Mouse (Mus musculus) mouse trophoblast stem cell (cell line): ENCODE results near the gene Fcer1a.
"Not testable (repeated sequence)": the region's sequence is repeated elsewhere in the genome, so short reads cannot be mapped to it uniquely, and the experiment has no call there.

Experiments
- in situ Hi-C, 2 experiments: fragments of 300-500 bp; cut with MseI, MboI; formaldehyde crosslinking; loops; 2 replicates in 1 of 2; 3 replicates in 1 of 2; pipeline ENCODE4 v1.15.1; 2025

Fcer1a gene

GRCm38 (mm10) chr1:173227081-173227480, at the start of gene Fcer1a:
Fcer1a (minus strand) TSS chr1:173227214.
- in situ Hi-C loops: no loop called here

- in situ Hi-C loops: no loop called here
These were observed 38.7 kb upstream of the Fcer1a start, which contains the start of gene Olfr418 for GRCm38 (mm10) chr1:173265701-173266100. Olfr418 (plus strand) TSS chr1:173266001.

GRCm38 (mm10) chr1:173249888-173250287, 22.9 kb upstream of the Fcer1a start:
- in situ Hi-C loops: no loop called here

GRCm38 (mm10) chr1:173237004-173237403, 10.0 kb upstream of the Fcer1a start:
- in situ Hi-C loops: not testable (repeated sequence)

GRCm38 (mm10) chr1:173216481-173216880, 10.5 kb downstream of the Fcer1a start:
- in situ Hi-C loops: no loop called here

- in situ Hi-C loops: no loop called here
These were observed 14.9 kb downstream of the Fcer1a start, which contains the start of gene Olfr1404 for GRCm38 (mm10) chr1:173212092-173212491. Olfr1404 (plus strand) TSS chr1:173212392.

GRCm38 (mm10) chr1:173197508-173197907, 29.5 kb downstream of the Fcer1a start, which contains the start of gene Olfr218:
Olfr218 (plus strand) TSS chr1:173197808.
- in situ Hi-C loops: no loop called here

- in situ Hi-C loops: no loop called here
These were observed 30.7 kb downstream of the Fcer1a start for GRCm38 (mm10) chr1:173196359-173196758.

GRCm38 (mm10) chr1:173192059-173192458, 35.0 kb downstream of the Fcer1a start:
- in situ Hi-C loops: no loop called here

GRCm38 (mm10) chr1:173190540-173190939, 36.5 kb downstream of the Fcer1a start, which contains the start of gene Olfr1406:
Olfr1406 (minus strand) TSS chr1:173190640.
- in situ Hi-C loops: no loop called here

GRCm38 (mm10) chr1:173174154-173174842, 52.7 kb downstream of the Fcer1a start:
- in situ Hi-C loops: no loop called here
